10 mouse cellular contexts compared by ENCODE assay signal in genomic region chr3:38568596-38568975, GRCm38 (mm10).
DNase-seq lines count a peak whose midpoint lies in the region; ATAC-seq and TF ChIP-seq lines count a peak whose summit lies in the region.
"Had no signal": no experiment of that assay in that cellular context is flagged by ENCODE, and none has a peak within 500 bp of the region (broad histone marks: within the 10 kb centered on the region; RNA-seq: fewer than 3 reads in every experiment).

No protein-coding gene starts in this region.

- no peak overlapping the region for H3K9ac ChIP-seq in heart, adult 2 months (ENCODE audit: low read depth, low read length)
- no peak overlapping the region for H3K9ac ChIP-seq in forebrain, embryonic 14.5 days (ENCODE audit: low read length)
- H3K9ac ChIP-seq in midbrain, embryonic 13.5 days (replicated peaks) = no peak overlapping the region
- H3K9ac ChIP-seq: heart, embryonic 12.5 days had no signal

- no peaks in the 10 kb centered on the region for H3K27me3 ChIP-seq in heart, embryonic 10.5 days (ENCODE audit: insufficient read depth, poor library complexity, severe bottlenecking)
- no peaks in the 10 kb centered on the region for H3K27me3 ChIP-seq in heart, adult 2 months (ENCODE audit: control insufficient read depth, insufficient read depth, low read length)
- no peaks in the 10 kb centered on the region for H3K27me3 ChIP-seq in forebrain, embryonic 14.5 days (replicated peaks; ENCODE audit: control insufficient read depth, insufficient read depth, low read length)
- no peaks in the 10 kb centered on the region for H3K27me3 ChIP-seq in midbrain, embryonic 13.5 days
- H3K27me3 ChIP-seq: heart, embryonic 12.5 days had no signal

- no peak for TF ChIP-seq POLR2A in heart, adult 2 months (IDR thresholded peaks at IDR 0.05; ENCODE audit: insufficient read depth, low read depth, low read length)

- H3K27ac ChIP-seq in heart, embryonic 10.5 days = 0 out of 2 replicates have a peak overlapping the region, but pooled peaks have one; percentile 59
- H3K27ac ChIP-seq in heart, adult 2 months = no peak overlapping the region
- H3K27ac ChIP-seq in forebrain, embryonic 14.5 days (ENCODE audit: low read depth, low read length) = peak overlapping the region; percentile 11; the same call in 1 of the 2 replicates
- peak overlapping the region; percentile 75 for H3K27ac ChIP-seq in midbrain, embryonic 13.5 days

- TF ChIP-seq EP300 in heart, adult 2 months (IDR thresholded peaks at IDR 0.05; ENCODE audit: insufficient read depth, low read depth, low read length) = no peak

- peaks cover 10% of the 10 kb centered on the region for H3K4me1 ChIP-seq in heart, embryonic 10.5 days
- no peaks in the 10 kb centered on the region for H3K4me1 ChIP-seq in heart, adult 2 months (ENCODE audit: control insufficient read depth, insufficient read depth, low read length)
- H3K4me1 ChIP-seq in forebrain, embryonic 14.5 days (ENCODE audit: control insufficient read depth, insufficient read depth, low read length) = peaks cover 17% of the 10 kb centered on the region
- H3K4me1 ChIP-seq in midbrain, embryonic 13.5 days (replicated peaks) = peaks cover 41% of the 10 kb centered on the region

- no peaks in the 10 kb centered on the region for H3K36me3 ChIP-seq in heart, embryonic 10.5 days
- no peaks in the 10 kb centered on the region for H3K36me3 ChIP-seq in heart, adult 2 months (ENCODE audit: control insufficient read depth, insufficient read depth, low read length)
- no peaks in the 10 kb centered on the region for H3K36me3 ChIP-seq in forebrain, embryonic 14.5 days (ENCODE audit: control insufficient read depth, insufficient read depth, low read length)
- no peaks in the 10 kb centered on the region for H3K36me3 ChIP-seq in midbrain, embryonic 13.5 days
- H3K36me3 ChIP-seq: heart, embryonic 12.5 days had no signal

- H3K9me3 ChIP-seq in heart, embryonic 10.5 days = no peaks in the 10 kb centered on the region
- H3K9me3 ChIP-seq in forebrain, embryonic 14.5 days (replicated peaks; ENCODE audit: control insufficient read depth, low read length) = no peaks in the 10 kb centered on the region
- H3K9me3 ChIP-seq in midbrain, embryonic 13.5 days = no peaks in the 10 kb centered on the region
- H3K9me3 ChIP-seq: heart, embryonic 12.5 days had no signal

- no peak for DNase-seq in heart, embryonic 10.5 days (ENCODE audit: low spot score)
- DNase-seq in heart, adult 2 months = no peak
- peak; percentile 64 for DNase-seq in ES-CJ7 (ENCODE audit: low read depth, low spot score)
- peak; percentile 32 for DNase-seq in forebrain, embryonic 14.5 days (ENCODE audit: low spot score)
- DNase-seq in lung, postnatal 36 days = no peak
- no peak for DNase-seq in ovary, postnatal 10 days (ENCODE audit: low spot score)
- DNase-seq: kidney, adult 2 months had no signal

- H3K79me2 ChIP-seq in heart, adult 2 months (replicated peaks; ENCODE audit: control insufficient read depth, insufficient read depth, low read length) = no peaks in the 10 kb centered on the region

- no peak overlapping the region for H3K4me3 ChIP-seq in heart, embryonic 10.5 days
- no peak overlapping the region for H3K4me3 ChIP-seq in heart, adult 2 months
- no peak overlapping the region for H3K4me3 ChIP-seq in forebrain, embryonic 14.5 days (ENCODE audit: low read depth, low read length)
- H3K4me3 ChIP-seq in midbrain, embryonic 13.5 days (replicated peaks) = no peak overlapping the region
- H3K4me3 ChIP-seq: heart, embryonic 12.5 days had no signal

- H3K4me2 ChIP-seq in forebrain, embryonic 14.5 days (ENCODE audit: low read length) = no peak overlapping the region
- no peak overlapping the region for H3K4me2 ChIP-seq in midbrain, embryonic 13.5 days (replicated peaks)
- H3K4me2 ChIP-seq: heart, embryonic 12.5 days had no signal

- no peak for TF ChIP-seq CTCF in heart, adult 2 months (IDR thresholded peaks at IDR 0.05)

- intact Hi-C loops in heart, adult 2 months (cut with DNase I) = no loop called here

- 19% methylated on average over 2 of the region's 2 CpGs for WGBS in heart, embryonic 10.5 days
- 31% methylated on average over 2 of the region's 2 CpGs for WGBS in heart, adult 2 months
- WGBS in forebrain, embryonic 14.5 days = 6% methylated on average over 2 of the region's 2 CpGs
- WGBS in midbrain, embryonic 13.5 days = 5% methylated on average over 2 of the region's 2 CpGs

- peak; percentile 55 for ATAC-seq in forebrain, embryonic 14.5 days
- peak; percentile 87 for ATAC-seq in midbrain, embryonic 13.5 days
- no peak for ATAC-seq in erythroid progenitor cell, adult 5-6 weeks (replicated peaks; ENCODE audit: low FRiP score, poor library complexity, severe bottlenecking)

Comparison
In these comparisons a context has a peak if more than half of its experiments do, and no peak if none do; other contexts are left out.
1. DNase-seq: peak in ES-CJ7 (single experiment) and forebrain, embryonic 14.5 days (single experiment); none in heart, embryonic 10.5 days (single experiment), heart, adult 2 months (0 of 2), lung, postnatal 36 days (single experiment) and ovary, postnatal 10 days (single experiment).